11 mouse cellular contexts compared by ENCODE assay signal in the genomic region with DNA sequence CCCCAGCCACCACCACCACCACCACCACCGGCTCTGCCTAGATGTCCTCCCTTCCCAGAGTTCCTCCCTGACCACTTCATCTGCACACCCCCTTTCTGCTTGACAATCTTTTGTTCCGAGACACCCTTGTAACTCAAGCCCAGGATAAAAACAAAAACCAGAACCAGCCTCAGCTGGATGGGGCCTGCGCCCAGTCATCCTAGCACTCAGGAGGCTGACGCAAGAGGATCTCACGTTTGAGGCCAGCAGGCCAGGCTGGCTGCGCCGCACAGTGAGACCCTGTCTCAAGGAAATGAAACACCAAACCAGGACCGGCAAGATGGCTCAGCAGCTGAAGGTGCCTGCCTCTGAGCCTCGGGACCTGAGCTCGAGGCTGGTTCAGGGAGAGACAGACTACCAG. TPM values are rescaled to one million over a fixed set of nuclear protein-coding genes. Genes with fewer than 3 reads are reported as not detected.
DNase-seq lines count a peak whose midpoint lies in the region; ATAC-seq and TF ChIP-seq lines count a peak whose summit lies in the region.
"Had no signal": no experiment of that assay in that cellular context is flagged by ENCODE, and none has a peak within 500 bp of the region (broad histone marks: within the 10 kb centered on the region; RNA-seq: fewer than 3 reads in every experiment).

No protein-coding gene starts in this region.

- no peak for ATAC-seq in midbrain, embryonic 12.5 days (ENCODE audit: low FRiP score, low read depth)
- ATAC-seq in midbrain, embryonic 16.5 days = no peak
- ATAC-seq in embryonic facial prominence, embryonic 13.5 days (ENCODE audit: insufficient number of reproducible peaks, insufficient read depth, low FRiP score, low TSS enrichment, low read depth) = no peak

- 0 out of 2 replicates have a peak overlapping the region, but pooled peaks have one; percentile 28 for H3K9ac ChIP-seq in midbrain, embryonic 12.5 days (replicated peaks)
- H3K9ac ChIP-seq in midbrain, embryonic 16.5 days (ENCODE audit: low read depth, low read length) = no peak overlapping the region
- H3K9ac ChIP-seq in embryonic facial prominence, embryonic 13.5 days = 0 out of 2 replicates have a peak overlapping the region, but pooled peaks have one; percentile 21

- H3K4me3 ChIP-seq in midbrain, embryonic 12.5 days = no peak overlapping the region
- no peak overlapping the region for H3K4me3 ChIP-seq in midbrain, embryonic 16.5 days (ENCODE audit: low read depth, low read length)
- H3K4me3 ChIP-seq in embryonic facial prominence, embryonic 13.5 days = no peak overlapping the region
- H3K4me3 ChIP-seq in lung, adult 2 months (replicated peaks; ENCODE audit: extremely low read depth, low read depth, low read length) = no peak overlapping the region
- H3K4me3 ChIP-seq: left cerebral cortex, adult 2 months had no signal

- H3K36me3 ChIP-seq in midbrain, embryonic 12.5 days = peaks cover 30% of the 10 kb centered on the region
- peaks cover 11% of the 10 kb centered on the region; the same call in 1 of the 2 replicates for H3K36me3 ChIP-seq in midbrain, embryonic 16.5 days (ENCODE audit: control insufficient read depth, insufficient read depth, low read length)
- H3K36me3 ChIP-seq in embryonic facial prominence, embryonic 13.5 days = peaks cover 45% of the 10 kb centered on the region

- no peaks in the 10 kb centered on the region for H3K9me3 ChIP-seq in midbrain, embryonic 12.5 days
- no peaks in the 10 kb centered on the region for H3K9me3 ChIP-seq in midbrain, embryonic 16.5 days (replicated peaks; ENCODE audit: control insufficient read depth, low read length, poor library complexity, severe bottlenecking)
- no peaks in the 10 kb centered on the region for H3K9me3 ChIP-seq in embryonic facial prominence, embryonic 13.5 days

- peak; percentile 45 for DNase-seq in lung, adult 2 months
- DNase-seq in cerebellum, adult 9-11 months = no peak
- no peak for DNase-seq in embryo, embryonic 10.5 days (ENCODE audit: low spot score)
- DNase-seq in cerebellum, adult 9-10 months = no peak
- DNase-seq: adrenal gland, postnatal 25 days had no signal

- no peaks in the 10 kb centered on the region for H3K27me3 ChIP-seq in midbrain, embryonic 12.5 days
- no peaks in the 10 kb centered on the region for H3K27me3 ChIP-seq in midbrain, embryonic 16.5 days (ENCODE audit: control insufficient read depth, insufficient read depth, low read depth, low read length)
- H3K27me3 ChIP-seq in embryonic facial prominence, embryonic 13.5 days = no peaks in the 10 kb centered on the region

- H3K27ac ChIP-seq in midbrain, embryonic 12.5 days (replicated peaks) = no peak overlapping the region
- no peak overlapping the region for H3K27ac ChIP-seq in midbrain, embryonic 16.5 days (ENCODE audit: low read length)
- no peak overlapping the region for H3K27ac ChIP-seq in embryonic facial prominence, embryonic 13.5 days
- H3K27ac ChIP-seq: left cerebral cortex, adult 2 months had no signal

- 74% methylated on average over 10 of the region's 10 CpGs for WGBS in midbrain, embryonic 12.5 days
- 74% methylated on average over 10 of the region's 10 CpGs for WGBS in midbrain, embryonic 16.5 days
- WGBS in embryonic facial prominence, embryonic 13.5 days = 67% methylated on average over 10 of the region's 10 CpGs
- 31% methylated on average over 10 of the region's 10 CpGs for WGBS in lung, adult 2 months

- H3K4me2 ChIP-seq in midbrain, embryonic 12.5 days (replicated peaks) = no peak overlapping the region
- no peak overlapping the region for H3K4me2 ChIP-seq in midbrain, embryonic 16.5 days (ENCODE audit: low read length)
- no peak overlapping the region for H3K4me2 ChIP-seq in embryonic facial prominence, embryonic 13.5 days

- no peak for TF ChIP-seq CTCF in lung, adult 2 months (IDR thresholded peaks at IDR 0.05; ENCODE audit: insufficient read depth, low read length)

- TF ChIP-seq POLR2A in lung, adult 2 months (IDR thresholded peaks at IDR 0.05; ENCODE audit: borderline replicate concordance, extremely low read depth, low read depth, low read length) = no peak; the same call in 1 of the 2 replicates

- H3K4me1 ChIP-seq in midbrain, embryonic 12.5 days = peaks cover 31% of the 10 kb centered on the region
- H3K4me1 ChIP-seq in midbrain, embryonic 16.5 days (ENCODE audit: control insufficient read depth, insufficient read depth, low read length) = peaks cover 18% of the 10 kb centered on the region
- H3K4me1 ChIP-seq in embryonic facial prominence, embryonic 13.5 days = peaks cover 32% of the 10 kb centered on the region
- peaks cover 25% of the 10 kb centered on the region for H3K4me1 ChIP-seq in lung, adult 2 months (ENCODE audit: control insufficient read depth, insufficient read depth, low read length)

RNA-seq across cellular contexts. Expression of a gene that starts 4.6 kb away (rescaled TPM):
- polyA plus RNA-seq in midbrain, embryonic 12.5 days (2016; fragmentation: Nextera tagmentation; extraction: Ambion mirVana) = 44.9 and 47.1 TPM in 2 replicates
- polyA plus RNA-seq in midbrain, embryonic 16.5 days (2015; fragmentation: Nextera tagmentation; extraction: Ambion mirVana) = 35.5 and 40.9 TPM in 2 replicates
- polyA plus RNA-seq in embryonic facial prominence, embryonic 13.5 days (2015; fragmentation: Nextera tagmentation; extraction: Ambion mirVana) = 57.3 and 64.0 TPM in 2 replicates
- polyA plus RNA-seq in lung, adult 2 months (2012; rRNA removed) = 194 TPM in 2 replicates

RNA-seq across cellular contexts. Expression of a gene that starts 12.8 kb away (rescaled TPM):
- 0.20 and 0.32 TPM in 2 replicates for polyA plus RNA-seq in midbrain, embryonic 12.5 days (2016; fragmentation: Nextera tagmentation; extraction: Ambion mirVana)
- 1.5 and 1.6 TPM in 2 replicates for polyA plus RNA-seq in midbrain, embryonic 16.5 days (2015; fragmentation: Nextera tagmentation; extraction: Ambion mirVana)
- not detected in 2 replicates for polyA plus RNA-seq in embryonic facial prominence, embryonic 13.5 days (2015; fragmentation: Nextera tagmentation; extraction: Ambion mirVana)
- polyA plus RNA-seq in lung, adult 2 months (2012; rRNA removed) = 0.23 and 0.36 TPM in 2 replicates
- polyA plus RNA-seq: hindbrain, embryonic 11.5 days; neural tube, embryonic 11.5 days had no signal

RNA-seq across cellular contexts. Expression of a gene that starts 15.4 kb away (rescaled TPM):
- 74.6 and 79.7 TPM in 2 replicates for polyA plus RNA-seq in midbrain, embryonic 12.5 days (2016; fragmentation: Nextera tagmentation; extraction: Ambion mirVana)
- 111 and 114 TPM in 2 replicates for polyA plus RNA-seq in midbrain, embryonic 16.5 days (2015; fragmentation: Nextera tagmentation; extraction: Ambion mirVana)
- 10.2 and 11.7 TPM in 2 replicates for polyA plus RNA-seq in embryonic facial prominence, embryonic 13.5 days (2015; fragmentation: Nextera tagmentation; extraction: Ambion mirVana)
- polyA plus RNA-seq in lung, adult 2 months (2012; rRNA removed) = 56.3 and 76.2 TPM in 2 replicates

RNA-seq across cellular contexts. Expression of a gene that starts 38.9 kb away (rescaled TPM):
- polyA plus RNA-seq in midbrain, embryonic 12.5 days (2016; fragmentation: Nextera tagmentation; extraction: Ambion mirVana) = 41.8 and 43.7 TPM in 2 replicates
- 33.8 and 36.5 TPM in 2 replicates for polyA plus RNA-seq in midbrain, embryonic 16.5 days (2015; fragmentation: Nextera tagmentation; extraction: Ambion mirVana)
- 36.2 and 38.2 TPM in 2 replicates for polyA plus RNA-seq in embryonic facial prominence, embryonic 13.5 days (2015; fragmentation: Nextera tagmentation; extraction: Ambion mirVana)
- 24.6 and 27.6 TPM in 2 replicates for polyA plus RNA-seq in lung, adult 2 months (2012; rRNA removed)

RNA-seq across cellular contexts. Expression of a gene that starts 42.8 kb away (rescaled TPM):
- 0.20 TPM in 1 of 2 replicates, not detected in the other for polyA plus RNA-seq in midbrain, embryonic 12.5 days (2016; fragmentation: Nextera tagmentation; extraction: Ambion mirVana)
- 0.06 TPM in 2 replicates for polyA plus RNA-seq in midbrain, embryonic 16.5 days (2015; fragmentation: Nextera tagmentation; extraction: Ambion mirVana)
- polyA plus RNA-seq in embryonic facial prominence, embryonic 13.5 days (2015; fragmentation: Nextera tagmentation; extraction: Ambion mirVana) = 0.06 and 0.23 TPM in 2 replicates
- 4.0 and 4.6 TPM in 2 replicates for polyA plus RNA-seq in lung, adult 2 months (2012; rRNA removed)
- polyA plus RNA-seq: hindbrain, embryonic 11.5 days; neural tube, embryonic 11.5 days had no signal
